Mouse (Mus musculus) G1E (cell line): Measurements from ENCODE around the gene Ppm1m. TPM values are rescaled to one million over a fixed set of nuclear protein-coding genes. Genes with fewer than 3 reads are reported as not detected.

ENCODE experiments used
- ATAC-seq: 2 replicates; pipeline ENCODE4 v1.8.0; 2016; ENCODE audit warnings: mild to moderate bottlenecking; ENCODE audit not compliant: insufficient number of reproducible peaks, poor library complexity, low FRiP score, severe bottlenecking; ENCODE audit errors: extremely low read depth
- DNase-seq: peaks from one replicate; pipeline ENCODE4 v3.0.0; 2012; ENCODE audit warnings: low spot score
- H3K27me3 ChIP-seq: 2 replicates; pipeline ENCODE4 v1.6.1; 2012; ENCODE audit warnings: mild to moderate bottlenecking, low read length, inconsistent platforms; ENCODE audit not compliant: insufficient read depth
- H3K36me3 ChIP-seq: replicated peaks from 2 replicates; pipeline ENCODE3; 2012; ENCODE audit warnings: mild to moderate bottlenecking, inconsistent platforms
- H3K4me1 ChIP-seq: 2 replicates; pipeline ENCODE4 v1.6.1; 2012; ENCODE audit warnings: low read depth, low read length, inconsistent platforms, mixed read lengths; ENCODE audit not compliant: insufficient read depth
- H3K4me3 ChIP-seq: 2 replicates; pipeline ENCODE4 v1.5.1; 2012; ENCODE audit warnings: low read depth, mild to moderate bottlenecking, inconsistent platforms, low read length, moderate library complexity, mixed read lengths
- H3K9me3 ChIP-seq: replicated peaks from 2 replicates; pipeline ENCODE4 v1.6.1; 2012; ENCODE audit warnings: inconsistent platforms
- CTCF ChIP-seq: IDR thresholded peaks from 2 replicates; pipeline ENCODE4 v1.5.1; 2012; ENCODE audit warnings: low read depth, low read length, inconsistent platforms, mixed read lengths
- GATA1 ChIP-seq: IDR thresholded peaks from 2 replicates; pipeline ENCODE4 v1.6.1; 2012; ENCODE audit warnings: borderline replicate concordance, low read length, inconsistent platforms, mixed read lengths
- GATA2 ChIP-seq: IDR thresholded peaks from 2 replicates; pipeline ENCODE4 v1.6.1; 2012; ENCODE audit warnings: low read depth, low read length, inconsistent platforms, borderline replicate concordance
- POLR2AphosphoS5 ChIP-seq: IDR thresholded peaks from 2 replicates; pipeline ENCODE4 v1.6.1; 2012; ENCODE audit warnings: low read depth, low read length, inconsistent platforms; ENCODE audit not compliant: insufficient replicate concordance
- TAL1 ChIP-seq: conservative IDR thresholded peaks from 2 replicates; pipeline ENCODE4 v1.6.1; 2012; ENCODE audit warnings: low read depth, low read length, inconsistent platforms, mixed read lengths
- polyA plus RNA-seq: library from polyadenylated mRNA; stranded (reverse); fragments of >175 nt; gene quantifications from 2 replicates; pipeline ENCODE4 v1.2.3, GENCODE M21; 2012
- total RNA-seq, 2 experiments: library from RNA; stranded (forward) in 1 of 2; stranded (reverse) in 1 of 2; fragments of 200-1000 nt in 1 of 2; fragments of >200 nt in 1 of 2; fragmentation: Nextera tagmentation in 1 of 2; gene quantifications; 2 replicates each; pipeline ENCODE4 v1.2.3; 2014 to 2017

Gene Ppm1m
- total and polyA plus RNA-seq, 3 experiments = 9.4 to 18.5 (median 14.4) TPM

DNA sequence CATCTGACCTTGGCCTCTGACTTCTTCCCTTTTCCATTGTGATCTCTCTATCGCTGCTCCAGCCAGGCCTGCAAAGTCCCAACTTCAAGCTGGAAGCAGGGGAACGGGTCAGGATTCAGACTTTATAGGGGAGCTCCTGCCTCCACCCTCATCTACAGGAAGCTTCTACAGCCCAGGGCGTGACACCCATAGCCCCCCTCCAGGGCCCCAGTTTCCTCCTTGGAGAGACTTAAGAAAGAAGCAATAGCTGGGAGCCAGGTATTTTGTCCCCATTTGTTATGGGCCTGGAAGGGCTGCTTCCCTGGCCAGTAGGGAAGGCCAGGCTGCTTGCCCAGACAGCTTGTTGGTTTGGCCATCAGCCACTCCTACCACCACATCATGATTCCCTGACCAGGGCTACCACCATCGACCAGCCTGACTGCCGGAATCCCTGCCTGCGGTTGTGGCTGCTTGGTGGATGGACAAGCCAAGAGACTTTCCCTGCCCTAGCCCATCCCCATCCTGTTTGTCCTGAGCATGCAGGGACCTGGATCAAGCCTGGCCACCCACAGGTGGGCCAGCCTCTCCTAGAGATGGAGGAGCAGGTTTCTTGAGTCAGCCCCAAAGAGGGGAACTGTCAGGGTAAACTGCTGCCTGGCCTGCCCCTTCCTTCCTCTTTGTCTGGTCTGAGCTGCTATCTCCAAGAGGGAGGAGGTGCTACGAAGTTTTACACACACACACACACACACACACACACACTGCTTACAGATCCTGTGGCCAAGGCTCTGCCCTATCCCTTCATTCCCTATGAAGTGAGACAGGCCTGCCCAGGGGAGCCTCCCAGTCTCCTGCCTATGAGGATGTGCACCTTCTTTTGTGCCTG is 4.7 kb upstream of the Ppm1m start:
- Histone ChIP-seq H3K4me1 (peaks cover 69% of the 10 kb centered on the region), H3K36me3 (peaks cover 46% of the 10 kb centered on the region), H3K4me3 (peak overlapping the region; percentile 83; the same call in 1 of the 2 replicates), H3K27me3 (no peaks in the 10 kb centered on the region), H3K9me3 (no peaks in the 10 kb centered on the region)
- peak; percentile 52 for DNase-seq
- no peak for ATAC-seq
- TF ChIP-seq TAL1 = no peak
- TF ChIP-seq GATA1 = no peak
- no peak for TF ChIP-seq CTCF
- TF ChIP-seq GATA2 = no peak
- no peak for TF ChIP-seq POLR2AphosphoS5

DNA sequence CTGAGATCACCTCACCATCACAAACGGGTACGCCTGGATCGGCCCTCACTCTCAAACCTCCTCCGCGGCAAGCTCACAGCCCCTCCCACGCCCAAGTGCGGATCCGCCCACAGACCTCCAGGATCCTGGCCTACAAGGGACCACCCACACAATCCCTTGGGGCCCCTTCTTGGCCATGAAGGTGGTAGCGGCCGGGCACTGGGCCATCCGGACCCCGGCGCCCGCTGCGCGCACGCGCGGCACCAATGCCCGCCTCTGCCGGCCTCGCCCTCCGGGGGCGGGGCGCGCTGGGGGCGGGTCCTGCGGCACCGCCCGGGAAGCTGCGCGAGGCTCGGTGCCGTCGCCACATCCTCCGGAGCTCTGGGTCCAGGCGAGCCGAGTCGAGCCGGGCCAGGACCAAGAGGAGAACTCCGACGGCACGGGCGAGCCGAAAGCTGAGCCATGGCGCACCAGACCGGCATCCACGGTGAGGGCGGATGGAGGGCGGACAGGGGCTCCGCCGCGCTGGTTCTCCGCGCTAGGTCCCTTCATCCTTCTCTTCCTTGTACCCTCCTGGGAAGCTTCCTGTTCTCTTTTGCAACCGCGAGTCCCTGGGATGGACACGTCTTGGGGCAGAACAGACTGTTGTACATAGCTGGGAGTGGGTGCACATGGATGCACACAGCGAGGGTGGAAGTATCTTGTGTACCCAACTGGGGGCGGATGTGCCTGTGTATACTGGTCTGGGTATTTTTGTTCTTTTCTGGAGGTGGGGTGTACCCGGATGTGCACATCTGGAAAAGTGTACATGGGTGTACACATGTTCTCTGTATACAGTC is 3.5 kb upstream of the Ppm1m start, which contains the start of gene Twf2:
Gene Twf2 (plus strand): TSS at position 290 of the 818 bp plus-strand sequence.
- Histone ChIP-seq H3K9me3 (no peaks in the 10 kb centered on the region), H3K4me3 (peak within 1 kb of the TSS; percentile 83), H3K36me3 (peaks cover 39% of the 10 kb centered on the region), H3K4me1 (peaks cover 77% of the 10 kb centered on the region), H3K27me3 (no peaks in the 10 kb centered on the region)
- TF ChIP-seq POLR2AphosphoS5 (no peak), GATA2 (no peak), GATA1 (no peak), TAL1 (no peak), CTCF (no peak)
- ATAC-seq = peak; percentile 73
- DNase-seq = peak; percentile 97

- Histone ChIP-seq H3K36me3 (peaks cover 39% of the 10 kb centered on the region), H3K27me3 (no peaks in the 10 kb centered on the region), H3K9me3 (no peaks in the 10 kb centered on the region), H3K4me3 (peak overlapping the region; percentile 83; the same call in 1 of the 2 replicates), H3K4me1 (peaks cover 78% of the 10 kb centered on the region)
- TF ChIP-seq POLR2AphosphoS5 (no peak), GATA1 (no peak), TAL1 (no peak), GATA2 (no peak), CTCF (no peak)
- DNase-seq (no peak), ATAC-seq (no peak)
Observed at GRCm38 (mm10) chr9:106201895-106202294, 2.3 kb upstream of the Ppm1m start.

DNA sequence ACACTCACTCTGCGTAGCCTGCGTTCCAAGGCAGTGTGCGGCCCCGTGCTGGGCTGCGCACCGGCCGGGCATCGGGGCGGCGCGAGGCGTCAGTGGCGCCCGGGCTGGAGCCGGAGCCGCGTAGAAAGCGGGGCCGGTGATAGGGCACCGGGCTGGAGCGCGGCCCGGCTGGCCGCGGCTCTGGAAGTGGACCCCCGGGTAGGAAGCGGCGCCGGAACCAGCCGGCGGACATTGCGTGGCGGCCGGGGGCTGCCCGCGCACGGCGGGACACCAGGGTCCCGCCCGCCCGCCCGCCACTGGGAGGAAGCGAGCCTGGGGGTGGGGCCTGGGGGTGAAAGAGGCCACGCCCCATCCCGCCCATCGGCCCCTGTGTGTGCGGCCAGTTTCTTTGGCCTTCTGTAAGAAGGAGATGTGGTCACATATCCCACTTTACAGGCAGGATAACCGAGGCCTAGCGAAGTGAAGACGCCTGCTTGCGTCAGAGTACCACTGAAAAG is 536 bp downstream of the Ppm1m start:
- H3K27me3 ChIP-seq = no peaks in the 10 kb centered on the region
- no peaks in the 10 kb centered on the region for H3K9me3 ChIP-seq
- peak; percentile 43 for ATAC-seq
- TF ChIP-seq GATA1 (no peak), TAL1 (no peak), CTCF (no peak), POLR2AphosphoS5 (no peak), GATA2 (no peak)
- peaks cover 41% of the 10 kb centered on the region for H3K36me3 ChIP-seq
- peaks cover 57% of the 10 kb centered on the region for H3K4me1 ChIP-seq
- peak; percentile 82 for DNase-seq
- peak overlapping the region; percentile 78 for H3K4me3 ChIP-seq

- Histone ChIP-seq H3K27me3 (no peaks in the 10 kb centered on the region), H3K4me3 (peak overlapping the region; percentile 48; the same call in 1 of the 2 replicates), H3K4me1 (peaks cover 57% of the 10 kb centered on the region), H3K36me3 (peaks cover 52% of the 10 kb centered on the region), H3K9me3 (no peaks in the 10 kb centered on the region)
- TF ChIP-seq CTCF (no peak), TAL1 (no peak), GATA1 (no peak), POLR2AphosphoS5 (no peak), GATA2 (no peak)
- DNase-seq (no peak), ATAC-seq (no peak)
Observed at GRCm38 (mm10) chr9:106197732-106198131, 1.8 kb downstream of the Ppm1m start.
